Mouse (Mus musculus) megakaryocyte, embryonic 14.5 days (primary cell): ENCODE results near the gene Hnrnpm.

Experiments used
- FLI1 ChIP-seq: IDR thresholded peaks from 2 replicates; pipeline ENCODE4 v1.6.1; 2012; ENCODE audit warnings: low read length, inconsistent platforms, mixed read lengths
- GATA1 ChIP-seq: IDR thresholded peaks from 3 replicates; pipeline ENCODE4 v1.6.1; 2012; ENCODE audit warnings: mixed read lengths, low read length, inconsistent platforms, borderline replicate concordance

GRCm38 (mm10) chr17:33639743-33640142 lies 46.9 kb downstream of the Hnrnpm start:
- TF ChIP-seq GATA1 (no peak), FLI1 (no peak)
